Mouse (Mus musculus) retina, embryonic 14.5 days (tissue): ENCODE results near the gene Dad1.

Experiments
- DNase-seq: peaks from one replicate; pipeline ENCODE4 v3.0.0-alpha.2; 2015; ENCODE audit warnings: low spot score

The Dad1 gene

DNA sequence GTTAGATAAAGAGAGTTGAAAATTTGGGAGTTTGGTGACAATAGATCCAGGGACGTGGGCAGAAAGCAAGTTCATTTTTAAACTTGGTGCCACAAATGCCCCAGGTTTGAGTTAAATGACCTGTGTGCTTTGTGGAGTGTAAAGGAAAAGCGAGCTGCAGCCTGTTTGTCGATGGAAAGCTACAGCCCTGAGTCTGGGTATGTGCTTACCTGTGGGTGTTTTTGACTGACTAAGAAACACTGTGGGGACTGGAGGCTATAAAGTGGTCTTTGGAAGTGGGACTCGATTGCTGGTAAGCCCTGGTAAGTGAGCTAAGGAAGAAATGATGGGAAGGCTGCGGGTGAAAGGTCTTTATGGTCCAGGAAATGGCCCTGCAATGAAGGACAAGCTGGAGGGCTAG lies 47.6 kb downstream of the Dad1 start:
- DNase-seq: no peak

DNA sequence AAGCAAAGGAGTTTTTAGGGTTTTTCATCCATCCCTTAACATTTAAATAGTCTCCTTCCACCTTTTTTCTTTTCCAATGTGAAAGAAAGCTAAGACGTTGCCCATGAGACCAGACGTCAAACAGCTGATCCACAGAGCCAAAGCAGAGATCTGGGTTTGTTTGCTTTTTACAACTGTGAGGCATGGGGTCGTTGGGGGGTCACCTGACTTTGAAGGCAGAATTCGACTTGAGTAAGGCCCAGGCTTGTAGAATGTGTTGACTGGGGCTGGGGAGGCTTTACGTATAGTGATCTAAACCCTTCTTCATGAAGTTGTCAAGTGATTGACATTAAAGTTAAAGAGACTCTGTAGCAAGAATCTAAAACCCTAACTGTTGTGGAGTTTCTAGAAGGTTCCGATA lies 48.0 kb downstream of the Dad1 start:
- DNase-seq: no peak

DNA sequence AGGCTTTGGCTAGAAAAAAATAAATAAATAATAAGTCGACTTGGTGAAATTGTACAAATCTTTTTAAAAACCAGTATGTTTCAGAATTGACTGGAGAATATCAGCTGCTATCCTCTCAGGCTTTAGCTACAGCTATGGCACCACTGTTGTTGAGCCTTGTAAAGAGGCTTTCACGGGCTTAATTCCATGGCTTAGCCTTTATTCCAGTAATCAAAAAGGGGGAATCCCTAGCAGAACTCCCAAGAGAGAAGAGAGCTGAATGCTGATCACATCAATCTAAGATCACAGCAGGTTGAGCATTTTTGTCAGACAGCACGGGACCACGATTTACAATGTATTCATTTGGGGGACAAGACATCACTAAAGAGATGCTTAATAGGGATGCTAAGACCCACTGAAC lies 49.1 kb downstream of the Dad1 start:
- no peak for DNase-seq

DNA sequence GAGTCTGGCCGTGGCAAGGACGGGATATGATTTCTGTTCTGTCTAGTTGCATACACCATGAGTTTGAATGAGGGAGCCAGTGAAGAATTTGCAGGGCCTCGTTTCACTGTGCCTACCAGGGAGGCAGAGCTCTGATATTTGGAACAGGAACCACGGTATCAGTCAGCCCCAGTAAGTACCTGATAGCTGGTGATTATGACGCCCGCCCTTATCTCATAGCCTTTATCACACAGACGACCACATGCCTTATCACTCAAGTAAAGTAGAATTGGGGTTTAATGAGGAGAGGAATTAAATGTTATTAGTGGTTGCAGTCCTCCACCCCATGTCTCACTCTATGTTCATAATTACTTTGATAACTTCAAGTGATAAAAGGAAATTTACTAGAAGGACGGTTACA lies 49.6 kb downstream of the Dad1 start:
- no peak for DNase-seq

DNA sequence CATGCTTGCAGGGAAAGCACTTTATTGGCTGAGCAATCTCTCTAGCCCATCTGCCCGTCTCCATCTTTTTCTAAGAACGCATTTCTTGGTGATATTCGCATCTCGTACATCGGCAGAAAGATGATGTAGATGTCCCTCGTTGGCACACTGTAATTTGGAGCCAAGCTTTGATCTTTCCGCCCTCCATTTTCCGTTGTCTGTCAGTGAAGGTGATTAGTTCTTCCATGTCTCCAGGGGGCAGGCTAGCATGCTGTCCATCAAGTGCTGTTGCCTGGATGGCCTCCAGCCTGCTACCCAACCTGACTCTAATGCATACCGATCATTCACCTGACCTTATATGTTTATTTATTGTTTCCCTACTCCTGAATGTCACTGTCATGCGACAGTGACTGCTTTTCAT lies 50.1 kb downstream of the Dad1 start:
- no peak for DNase-seq

DNA sequence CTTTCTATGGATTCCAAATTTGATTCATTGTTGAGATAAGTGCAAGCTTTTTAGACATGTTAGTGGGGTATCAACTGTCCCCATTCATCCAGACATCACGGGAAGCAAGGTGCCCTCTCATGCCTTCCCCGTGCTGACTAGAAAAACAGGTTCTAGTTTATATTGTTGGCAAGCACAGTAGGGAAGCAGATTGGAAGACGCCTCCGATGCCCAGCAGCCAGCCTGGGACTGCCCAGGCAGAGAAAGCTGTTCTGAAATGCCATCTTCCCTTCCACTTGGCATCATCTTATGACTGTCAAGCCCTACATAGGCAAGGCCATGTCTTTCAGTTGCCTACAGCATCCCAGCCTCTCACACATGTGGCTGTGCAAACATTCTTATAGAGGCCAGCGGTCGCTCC lies 50.7 kb downstream of the Dad1 start:
- DNase-seq: no peak

DNA sequence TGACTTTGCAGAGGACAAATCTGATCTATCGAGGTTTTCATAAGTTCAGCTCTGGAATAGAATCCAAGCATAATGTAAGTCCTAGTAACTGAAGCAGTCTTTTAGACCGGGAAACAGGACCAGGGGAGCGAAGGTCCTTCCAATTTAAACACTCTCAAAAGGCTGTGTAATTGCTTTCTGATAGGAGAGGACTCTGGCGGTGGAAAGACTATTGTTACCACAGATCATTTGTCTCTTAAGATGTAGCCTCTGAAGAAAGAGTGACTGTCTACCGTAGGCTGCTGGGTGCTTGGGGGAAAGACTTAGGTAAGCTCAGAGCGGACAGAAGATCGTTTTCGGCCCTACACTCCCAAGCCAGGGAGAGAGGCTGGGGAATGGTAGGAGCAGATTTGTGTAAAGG lies 53.5 kb downstream of the Dad1 start:
- DNase-seq: no peak

DNA sequence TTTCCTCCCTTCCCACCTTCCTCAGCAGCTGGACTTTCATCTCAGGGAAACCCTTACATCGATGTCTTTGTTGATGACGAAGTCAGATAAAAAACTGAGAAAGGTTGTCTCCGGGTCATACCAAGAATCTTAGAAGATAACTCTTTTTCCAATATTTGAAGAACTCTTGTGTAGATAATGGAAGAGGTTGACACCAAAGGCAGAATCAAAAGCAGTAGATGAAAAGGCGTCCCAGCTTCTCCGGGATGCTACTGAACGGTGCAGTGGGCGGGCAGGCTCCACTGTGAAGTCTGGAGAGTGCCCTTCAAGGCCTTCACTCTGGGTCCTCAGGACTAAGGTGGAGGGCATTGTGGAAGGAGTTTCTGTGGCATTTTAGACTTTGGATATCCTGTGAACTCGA lies 54.2 kb downstream of the Dad1 start:
- DNase-seq: no peak

DNA sequence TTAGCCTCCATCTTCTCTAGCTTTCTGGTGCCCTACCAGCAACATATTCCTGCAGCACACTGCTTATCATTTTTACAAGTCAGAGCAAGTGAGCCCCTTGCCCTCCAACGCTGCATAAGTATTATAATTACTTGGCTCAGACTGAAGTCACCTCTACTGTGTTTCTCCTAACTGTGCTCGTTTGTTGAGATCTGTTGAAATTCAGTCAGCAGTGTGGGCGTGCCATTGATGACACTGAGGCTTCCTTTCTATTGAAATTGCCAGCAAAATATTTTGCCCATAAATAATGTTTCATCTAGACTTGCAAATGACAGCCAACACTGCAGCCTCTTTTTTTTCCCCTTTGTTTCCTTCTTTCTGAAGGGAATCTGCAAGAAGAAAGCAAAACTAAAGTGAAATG lies 56.2 kb downstream of the Dad1 start:
- DNase-seq: no peak

DNA sequence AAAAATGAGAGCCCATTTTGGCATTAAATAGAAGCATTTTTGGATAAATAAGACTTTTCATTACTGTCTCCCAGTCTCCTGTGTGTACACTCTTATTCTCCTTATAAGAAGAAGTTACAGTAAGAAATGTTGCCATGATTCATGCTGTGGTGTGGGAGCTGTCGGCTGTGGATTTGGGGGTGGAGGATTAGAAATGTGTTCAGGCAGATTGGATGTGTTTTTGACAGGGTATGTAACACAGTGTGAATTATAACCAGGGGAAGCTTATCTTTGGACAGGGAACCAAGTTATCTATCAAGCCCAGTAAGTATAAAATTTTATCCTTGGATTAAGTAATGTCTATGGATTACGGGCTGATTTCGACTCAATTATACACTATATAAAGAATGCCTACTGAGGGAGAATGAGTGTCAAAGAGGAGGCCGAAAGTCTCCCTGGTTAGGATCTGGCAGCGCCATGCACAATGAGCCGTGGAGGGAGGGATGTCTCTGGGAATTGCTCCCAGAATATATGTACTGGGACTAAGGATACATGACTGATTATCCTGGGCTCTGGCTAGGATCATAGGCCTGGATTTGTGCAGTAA lies 58.0 kb downstream of the Dad1 start:
- DNase-seq: no peak

DNA sequence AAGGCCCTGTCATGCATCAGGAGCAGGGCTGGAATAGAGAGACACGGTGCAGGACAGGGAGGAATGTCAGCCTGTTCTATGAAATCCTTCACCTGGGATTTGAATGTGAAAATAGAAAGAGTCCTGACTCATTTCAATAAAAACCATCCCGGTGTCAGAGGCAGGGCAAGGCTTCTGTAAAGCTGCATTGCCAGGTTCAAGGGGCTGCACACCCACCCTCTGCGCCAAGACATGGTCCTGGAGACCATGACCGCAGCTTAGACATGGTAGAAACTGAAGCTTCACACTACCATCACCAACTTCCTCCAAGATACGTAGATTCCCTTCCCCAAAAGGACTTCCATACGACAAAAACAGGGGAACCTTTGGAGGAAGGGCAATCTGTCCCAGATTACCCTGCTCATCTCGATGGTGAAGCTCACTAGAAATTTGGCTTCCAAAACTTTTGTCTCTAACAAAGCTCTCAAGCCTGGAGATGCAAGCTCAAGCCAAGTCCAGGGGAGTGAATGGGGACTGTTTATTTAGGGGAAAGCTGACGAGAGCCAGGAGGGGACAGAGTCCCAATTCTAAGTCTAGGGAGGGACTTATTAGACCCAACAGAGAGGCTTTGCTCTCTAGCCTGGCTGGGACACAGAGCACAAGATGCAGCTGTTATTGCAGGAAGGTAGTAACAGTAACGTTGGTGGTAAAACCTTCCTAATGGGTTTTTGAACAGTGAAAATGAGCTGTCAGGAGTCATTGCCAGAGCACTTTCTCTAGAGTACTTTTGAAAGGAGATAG lies 60.4 kb downstream of the Dad1 start:
- DNase-seq: no peak

DNA sequence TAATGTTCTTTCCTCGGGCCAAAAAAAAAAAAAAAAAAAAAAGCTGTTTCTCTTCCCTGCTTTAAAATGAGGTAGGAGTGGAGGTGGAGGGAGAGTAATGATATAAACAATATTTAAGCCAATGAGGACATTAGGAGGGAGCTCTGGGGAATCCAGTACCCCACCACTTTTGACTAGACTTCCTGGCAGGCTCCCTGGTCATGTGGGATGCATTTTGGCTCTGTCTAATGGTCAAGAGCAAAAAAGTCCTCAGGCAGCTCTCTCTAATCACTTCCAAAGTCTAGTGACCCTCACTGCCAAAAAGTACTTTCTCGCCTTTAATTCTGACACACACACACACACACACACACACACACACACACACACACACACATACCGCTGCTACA lies 61.4 kb downstream of the Dad1 start:
- DNase-seq: no peak

DNA sequence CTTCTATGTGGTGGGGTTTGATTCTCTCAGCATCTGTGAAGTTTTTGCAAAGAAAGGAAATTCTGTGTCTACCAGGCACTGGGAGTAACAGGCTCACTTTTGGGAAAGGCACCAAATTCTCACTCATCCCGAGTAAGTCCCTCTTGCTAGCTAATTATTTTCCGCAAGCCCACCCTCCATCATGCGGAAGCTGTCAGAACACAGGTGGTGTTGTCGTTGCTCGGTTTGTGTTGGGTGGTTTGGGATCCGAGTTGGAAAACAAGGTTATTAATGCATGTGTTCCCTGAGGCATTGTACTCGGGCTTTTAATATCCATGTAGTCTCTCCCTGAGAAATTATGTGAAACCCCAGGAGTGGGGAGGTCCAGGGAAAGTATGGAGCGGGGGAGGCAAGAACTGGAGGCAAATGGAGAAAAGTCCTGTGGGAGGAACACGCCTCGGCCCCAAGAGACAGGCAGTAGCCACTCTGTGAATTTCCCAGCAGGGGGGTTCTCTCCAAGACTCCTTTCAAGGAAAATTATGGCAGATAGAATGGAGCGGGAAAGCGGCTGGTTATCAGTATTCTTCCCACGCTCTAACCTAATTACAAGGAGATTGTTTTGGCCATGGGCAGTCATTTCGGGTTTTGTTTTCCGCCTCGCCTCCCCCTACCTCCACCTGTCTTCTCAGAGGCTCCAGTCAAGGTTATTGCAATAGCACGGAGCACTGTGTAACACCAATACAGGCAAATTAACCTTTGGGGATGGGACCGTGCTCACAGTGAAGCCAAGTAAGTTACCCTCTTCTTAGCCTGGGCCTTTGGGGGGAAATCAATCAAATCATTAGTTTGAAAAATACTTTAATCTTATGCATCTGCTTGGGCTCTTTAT lies 62.1 kb downstream of the Dad1 start:
- peak; percentile 55 for DNase-seq

DNA sequence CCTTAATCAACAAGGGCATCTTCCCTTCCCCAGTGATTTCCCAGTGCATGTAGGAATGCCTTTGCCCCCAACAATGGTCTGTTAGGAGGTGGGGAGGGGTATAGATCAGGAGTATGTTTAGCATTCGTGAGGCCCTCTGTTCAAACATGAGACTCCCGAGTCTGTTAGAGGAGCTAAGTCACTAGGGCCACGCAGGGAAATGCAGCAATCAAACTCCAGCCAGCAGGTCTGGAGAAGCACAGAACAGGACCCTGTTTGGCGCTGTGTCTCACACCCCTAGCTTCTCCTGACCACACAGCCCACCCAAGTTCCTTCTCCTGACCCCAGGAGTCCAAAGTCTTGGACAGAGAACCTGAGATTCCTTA lies 62.9 kb downstream of the Dad1 start:
- no peak for DNase-seq

DNA sequence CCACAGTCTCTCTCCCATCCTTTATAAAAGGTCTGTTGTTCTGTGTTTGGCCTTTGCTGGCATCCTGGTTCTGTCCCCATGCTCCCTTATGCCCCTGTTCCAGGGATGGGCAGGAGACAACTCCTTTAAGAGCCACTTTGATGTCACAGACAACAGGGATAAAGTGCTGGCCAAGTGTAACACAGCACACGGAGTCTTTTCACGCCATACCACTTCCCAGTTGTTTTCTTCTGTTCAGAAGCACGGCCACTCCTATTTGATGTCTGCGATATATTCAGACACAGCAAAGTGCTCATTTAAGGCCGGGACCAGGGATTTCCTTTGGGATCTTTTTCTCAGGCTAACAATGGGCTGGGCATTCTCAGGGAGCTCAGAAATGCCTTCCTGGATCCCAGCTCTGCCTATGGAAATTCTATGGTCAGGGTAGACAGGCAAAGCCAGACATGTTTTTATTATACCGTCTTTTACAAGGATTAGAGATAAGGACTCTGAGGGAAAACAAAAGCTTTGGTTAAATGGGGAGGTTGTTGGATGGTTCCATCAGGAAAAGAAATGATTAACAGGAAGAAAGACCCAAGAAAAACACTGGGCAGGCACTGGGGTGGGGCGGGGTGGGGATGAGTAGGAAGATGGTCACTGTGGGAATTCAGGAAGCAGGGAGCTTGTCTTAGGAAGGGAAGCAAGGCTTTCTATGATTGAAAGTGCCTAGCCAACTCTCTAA lies 63.4 kb downstream of the Dad1 start:
- DNase-seq: no peak

DNA sequence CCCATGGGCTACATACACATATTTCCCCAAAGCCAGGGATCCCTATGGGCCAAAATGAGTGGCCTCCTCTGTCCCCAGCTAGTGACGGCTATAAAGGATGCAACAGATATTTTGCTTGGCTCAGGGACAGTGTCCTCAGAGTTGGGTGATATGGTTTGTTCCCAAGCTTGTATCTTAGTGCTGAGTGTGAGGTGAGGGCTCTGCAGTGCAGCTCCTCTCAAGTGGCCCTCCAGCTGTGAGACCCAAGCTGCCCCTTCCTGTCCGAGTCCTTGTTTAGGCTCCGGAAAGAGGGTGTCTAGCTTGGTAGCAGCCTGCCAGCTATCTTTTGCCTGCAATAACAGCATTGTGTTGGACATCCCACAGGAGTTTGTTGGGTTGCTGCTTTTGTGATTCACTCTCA lies 64.6 kb downstream of the Dad1 start:
- DNase-seq: no peak

DNA sequence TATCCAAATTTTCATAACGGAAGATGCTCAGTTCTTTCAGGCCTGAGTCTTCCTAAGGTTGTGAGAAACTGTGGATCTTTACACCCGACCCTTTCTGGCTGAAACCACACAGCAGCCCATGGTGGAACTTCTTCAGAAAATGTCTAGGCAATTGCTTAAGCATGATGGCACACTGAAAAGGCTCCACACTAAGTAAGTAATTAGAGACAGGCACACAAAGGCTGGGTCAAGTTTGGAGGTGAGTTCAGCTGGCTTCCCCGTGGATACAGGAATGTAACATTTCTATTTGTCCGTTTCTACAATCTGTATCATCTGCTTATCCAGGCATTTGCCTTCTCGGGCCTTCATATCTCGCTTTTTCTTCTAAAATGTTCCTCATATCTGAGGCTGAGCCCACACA lies 66.7 kb downstream of the Dad1 start:
- DNase-seq: peak; percentile 73
